Mouse (Mus musculus): Measurements from ENCODE around the gene Traf4.
A peak's percentile ranks its signal among the peaks of the same experiment; 100 is the strongest.

The Traf4 gene

GRCm38 (mm10) chr11:78182450-78182849 is 17.1 kb upstream of the Traf4 start:
- no peak for DNase-seq

- DNase-seq = no peak
Measured at GRCm38 (mm10) chr11:78181830-78182357, 16.5 kb upstream of the Traf4 start.

- no peak for DNase-seq
Measured at GRCm38 (mm10) chr11:78180081-78180761, 14.8 kb upstream of the Traf4 start.

- no peak for DNase-seq
Measured at GRCm38 (mm10) chr11:78179438-78179999, 14.1 kb upstream of the Traf4 start.

GRCm38 (mm10) chr11:78178859-78179437 is 13.6 kb upstream of the Traf4 start:
- DNase-seq = peak; percentile 93

DNA sequence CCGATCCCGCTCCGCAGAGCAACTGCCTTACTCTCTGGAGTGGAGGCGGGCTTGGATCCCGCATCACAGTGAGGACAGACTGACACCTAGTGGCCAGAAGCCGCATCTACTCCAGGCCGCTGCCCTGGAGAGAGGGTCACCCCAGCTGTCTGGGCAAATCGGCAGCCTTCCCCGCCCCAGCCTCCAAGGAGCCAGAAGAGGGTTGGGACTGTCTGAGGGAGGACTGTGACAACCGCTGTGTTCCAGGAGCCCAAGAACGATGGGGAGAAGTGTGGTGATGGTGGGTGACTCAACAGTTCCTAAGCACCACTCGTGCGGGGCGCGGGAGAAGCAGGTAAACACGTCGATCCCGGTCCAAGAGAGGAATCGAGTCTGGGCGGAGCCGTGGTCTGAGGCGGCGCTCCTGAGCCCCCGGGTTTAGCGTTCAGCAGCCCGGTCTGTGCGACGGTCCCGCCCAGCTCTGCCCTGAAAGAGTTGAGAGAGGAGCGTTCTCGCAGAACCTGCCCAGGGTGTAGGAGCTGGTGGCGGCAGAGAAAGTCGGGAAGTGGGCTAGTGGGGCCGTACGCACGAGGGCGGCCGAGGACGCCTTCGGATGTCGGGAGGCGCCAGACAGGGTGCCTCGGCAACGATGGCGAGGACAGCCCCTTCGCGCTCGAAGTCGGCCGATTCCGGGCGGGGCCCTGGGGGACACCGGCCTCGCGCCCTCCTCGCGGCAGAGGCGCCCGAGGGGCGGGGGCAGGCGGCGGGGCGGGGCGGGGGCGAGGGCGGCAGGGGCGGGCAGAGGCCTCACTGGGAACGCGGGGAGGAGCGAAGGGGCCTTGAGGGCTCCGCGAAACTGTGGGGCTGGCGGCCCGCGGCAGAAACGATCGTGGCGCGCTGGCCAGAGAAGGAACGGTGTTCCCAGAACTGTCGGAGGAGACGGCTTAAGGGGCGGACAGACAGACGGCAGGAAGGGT is 12.8 kb upstream of the Traf4 start:
- peak; percentile 99 for DNase-seq

DNA sequence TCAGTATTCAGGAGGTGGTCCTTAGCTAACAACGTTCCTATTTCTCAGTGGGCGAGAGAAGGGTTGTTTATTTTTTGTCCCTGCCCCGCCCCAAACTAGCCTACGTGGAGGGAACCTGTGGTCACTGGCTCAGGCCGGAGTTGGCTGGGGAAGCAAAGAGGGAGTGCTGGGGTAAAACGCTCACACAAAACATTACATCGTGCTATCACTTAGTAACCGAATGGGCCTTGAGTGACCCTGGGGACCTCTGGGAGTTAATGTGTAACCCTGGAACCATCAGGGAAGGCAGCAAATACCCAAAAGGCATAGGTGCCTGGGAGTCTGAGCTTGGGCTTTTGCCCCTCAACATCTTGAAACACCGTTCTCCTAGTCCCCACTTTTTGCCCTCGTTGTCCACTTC is 12.0 kb upstream of the Traf4 start:
- peak; percentile 96 for DNase-seq

GRCm38 (mm10) chr11:78176905-78177331 is 11.5 kb upstream of the Traf4 start:
- no peak for DNase-seq

DNA sequence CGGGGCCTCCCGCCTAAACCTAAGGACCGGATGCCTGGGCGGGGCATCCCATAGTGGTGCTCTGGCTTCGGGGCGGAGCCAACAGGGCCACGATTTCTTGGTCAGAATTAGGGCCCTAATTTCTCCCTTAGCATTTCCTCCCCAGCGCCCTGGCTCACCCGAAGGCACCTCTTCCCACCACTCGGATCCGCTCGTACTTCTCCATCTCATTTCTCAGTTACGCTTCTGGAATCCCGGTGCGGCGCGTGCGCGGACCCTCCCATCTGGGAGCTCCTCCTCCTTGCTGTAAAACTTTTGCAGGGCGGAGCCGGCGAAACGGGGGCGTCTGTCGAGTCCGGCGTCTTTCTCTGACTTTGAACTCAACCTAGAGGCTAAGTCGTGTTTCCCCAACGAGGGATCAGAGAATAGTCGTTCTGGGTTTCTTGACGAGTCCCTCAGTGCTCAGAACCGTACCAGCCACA is 11.0 kb upstream of the Traf4 start, which contains the start of the genes Nek8 and Tlcd1:
Gene Nek8, minus strand, starts transcription at position 274 of the 461 bp plus-strand sequence.
Gene Tlcd1, plus strand, starts transcription at position 310 of the 461 bp plus-strand sequence.
- peak; percentile 98 for DNase-seq

GRCm38 (mm10) chr11:78175771-78176401 is 10.5 kb upstream of the Traf4 start:
- DNase-seq = no peak

DNA sequence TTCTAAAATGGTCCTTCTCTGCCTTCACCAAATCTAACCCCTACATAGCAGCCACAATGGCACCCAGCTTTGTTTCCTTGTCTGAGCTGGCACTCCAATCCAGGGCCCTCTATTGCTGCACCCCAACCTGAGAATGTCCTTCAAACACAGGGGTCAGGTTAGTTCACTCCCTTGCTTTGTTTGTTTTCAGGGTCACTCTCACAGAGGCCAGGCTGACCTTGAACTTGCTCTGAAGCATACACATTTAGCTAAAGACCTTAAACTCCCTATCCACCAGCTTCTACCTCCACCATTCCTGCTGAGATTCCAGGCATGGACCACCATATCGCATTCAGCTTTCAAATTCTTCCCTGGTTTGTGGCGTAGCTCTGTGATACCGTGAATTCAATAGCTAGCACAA is 9.1 kb upstream of the Traf4 start:
- DNase-seq = no peak

GRCm38 (mm10) chr11:78172748-78173383 is 7.5 kb upstream of the Traf4 start:
- DNase-seq = no peak

- DNase-seq = no peak
Measured at GRCm38 (mm10) chr11:78172034-78172747, 6.8 kb upstream of the Traf4 start.

- DNase-seq = no peak
Measured at GRCm38 (mm10) chr11:78171328-78171727, 5.9 kb upstream of the Traf4 start.

DNA sequence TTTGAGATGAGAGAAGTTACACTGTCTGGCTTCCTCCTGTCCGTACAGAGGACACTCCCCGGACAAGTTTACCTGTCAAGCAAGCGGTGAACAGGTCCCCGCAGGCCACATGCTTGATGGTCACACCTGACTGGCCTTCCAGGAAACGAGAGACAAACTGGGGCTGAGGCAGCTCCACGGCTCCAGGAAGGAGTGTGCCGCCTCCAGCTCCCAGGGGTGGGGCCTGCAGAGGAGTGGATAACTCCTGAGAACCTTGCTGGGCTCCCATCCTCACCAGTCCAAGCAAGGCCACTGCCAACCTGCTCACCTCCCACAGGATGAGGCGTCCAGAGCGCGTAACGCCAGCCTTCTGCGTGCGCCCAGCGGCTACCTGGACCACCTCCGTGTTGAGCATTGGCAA is 4.9 kb upstream of the Traf4 start:
- DNase-seq = no peak

- DNase-seq = no peak
Measured at GRCm38 (mm10) chr11:78168541-78169468, 3.4 kb upstream of the Traf4 start.

- no peak for DNase-seq
Measured at GRCm38 (mm10) chr11:78167257-78167959, 2.0 kb upstream of the Traf4 start.

DNA sequence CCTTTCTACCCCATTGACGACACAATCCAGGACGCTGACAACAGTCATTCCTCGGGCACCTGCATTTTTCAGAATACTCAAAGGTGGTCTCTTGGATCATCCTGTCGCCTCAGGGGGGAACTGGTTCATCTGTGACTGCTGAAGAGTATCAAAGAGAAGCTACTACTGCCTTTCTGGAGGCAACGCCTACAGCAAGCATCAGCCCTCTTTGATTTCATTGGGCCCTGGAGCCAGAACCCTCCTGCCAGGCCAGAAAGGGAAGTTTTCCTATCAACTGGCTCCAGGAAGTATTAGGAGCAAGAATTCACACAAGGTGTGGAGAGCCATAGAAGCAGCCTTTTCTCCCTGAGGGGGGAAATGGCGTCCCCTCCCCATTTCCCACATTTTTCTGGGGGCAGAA is 1.3 kb upstream of the Traf4 start:
- DNase-seq = no peak

DNA sequence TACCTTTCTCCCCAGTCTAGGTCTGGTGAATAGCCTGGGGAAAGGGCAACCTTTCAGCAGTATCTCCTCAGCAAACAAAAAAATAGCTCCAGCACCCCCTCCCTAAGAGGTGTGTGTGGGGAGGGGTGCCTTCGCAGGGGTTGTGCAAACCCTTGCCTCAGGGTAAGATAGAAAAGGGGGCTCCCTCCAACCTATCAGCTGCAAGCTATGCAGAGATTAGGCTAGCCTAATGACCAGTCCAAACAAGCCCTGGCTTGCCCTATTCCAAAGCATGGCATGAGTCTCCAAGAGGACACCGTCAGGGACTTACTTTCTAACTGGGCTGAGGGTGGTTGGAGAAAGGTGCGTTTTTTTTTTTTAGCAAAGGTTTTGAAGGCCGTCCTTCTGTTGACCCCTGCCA is 772 bp upstream of the Traf4 start:
- no peak for DNase-seq

All from kidney, adult 9 months (tissue).